Mouse (Mus musculus) kidney, postnatal 10 days (tissue): Measurements from ENCODE around the gene 1700123L14Rik.
A peak's percentile ranks its signal among the peaks of the same experiment; 100 is the strongest.
"Not testable (repeated sequence)": the region's sequence is repeated elsewhere in the genome, so short reads cannot be mapped to it uniquely, and the experiment has no call there.

ENCODE experiments used
- DNase-seq: peaks from one replicate; pipeline ENCODE4 v3.0.0; 2021; ENCODE audit warnings: mixed read lengths

1700123L14Rik gene

GRCm38 (mm10) chr6:96165818-96166379, at the start of gene 1700123L14Rik:
Gene 1700123L14Rik, minus strand, starts transcription at chr6:96166243.
- peak; percentile 5 for DNase-seq

GRCm38 (mm10) chr6:96205395-96205794, 39.4 kb upstream of the 1700123L14Rik start:
- DNase-seq = no peak

- DNase-seq = not testable (repeated sequence)
These were observed 32.9 kb upstream of the 1700123L14Rik start for GRCm38 (mm10) chr6:96198991-96199390.

GRCm38 (mm10) chr6:96186517-96186916, 20.5 kb upstream of the 1700123L14Rik start:
- no peak for DNase-seq

- no peak for DNase-seq
These were observed 17.3 kb upstream of the 1700123L14Rik start for GRCm38 (mm10) chr6:96183392-96183791.

GRCm38 (mm10) chr6:96178530-96178929, 12.5 kb upstream of the 1700123L14Rik start:
- no peak for DNase-seq

GRCm38 (mm10) chr6:96173681-96174080, 7.6 kb upstream of the 1700123L14Rik start:
- no peak for DNase-seq

- DNase-seq = no peak
These were observed 988 bp upstream of the 1700123L14Rik start for GRCm38 (mm10) chr6:96167031-96167430.

GRCm38 (mm10) chr6:96165403-96165802, 640 bp downstream of the 1700123L14Rik start:
- DNase-seq = peak; percentile 5

- no peak for DNase-seq
These were observed 22.7 kb downstream of the 1700123L14Rik start for GRCm38 (mm10) chr6:96143326-96143725.

- peak; percentile 53 for DNase-seq
These were observed 49.3 kb downstream of the 1700123L14Rik start for GRCm38 (mm10) chr6:96116534-96117272.

- DNase-seq = peak; percentile 5
These were observed 49.9 kb downstream of the 1700123L14Rik start for GRCm38 (mm10) chr6:96116148-96116533.
